Mouse (Mus musculus): ENCODE measurements at regions not wholly inside any gene's neighbourhood (a gene's known extent, or its start where the extent isn't known, plus 50 kb on each side); places are given as distances from the start of the nearest gene placed in this dataset.
"Not testable (repeated sequence)": the region's sequence is repeated elsewhere in the genome, so short reads cannot be mapped to it uniquely, and the experiment has no call there.

- H3K27ac ChIP-seq (ENCODE audit: insufficient read depth, low read depth, low read length): no peak overlapping the region
- H3K4me3 ChIP-seq (ENCODE audit: insufficient read depth, low read depth, low read length): no peak overlapping the region
- no peak for TF ChIP-seq POLR2A (IDR thresholded peaks at IDR 0.05; ENCODE audit: insufficient read depth, low read depth, low read length)
- TF ChIP-seq CTCF (IDR thresholded peaks at IDR 0.05; ENCODE audit: insufficient read depth, low read depth, low read length): no peak
- no peaks in the 10 kb centered on the region for H3K4me1 ChIP-seq (ENCODE audit: control insufficient read depth, insufficient read depth, low read length)
- WGBS: 70% methylated on average over 3 of the region's 3 CpGs
These were observed 137.4 kb upstream of the Thrb start for GRCm38 (mm10) chr14:17522696-17523095.

- Histone ChIP-seq H3K4me3 (ENCODE audit: insufficient read depth, low read depth, low read length) (no peak overlapping the region), H3K27ac (ENCODE audit: insufficient read depth, low read depth, low read length) (no peak overlapping the region), H3K4me1 (ENCODE audit: control insufficient read depth, insufficient read depth, low read length) (no peaks in the 10 kb centered on the region)
- TF ChIP-seq CTCF (IDR thresholded peaks at IDR 0.05; ENCODE audit: insufficient read depth, low read depth, low read length): no peak
- no peak for TF ChIP-seq POLR2A (IDR thresholded peaks at IDR 0.05; ENCODE audit: insufficient read depth, low read depth, low read length)
- WGBS: 92% methylated on average over 4 of the region's 4 CpGs
These were observed 136.1 kb upstream of the Thrb start for GRCm38 (mm10) chr14:17523916-17524315.

GRCm38 (mm10) chr14:17539322-17539721 is 120.7 kb upstream of the Thrb start:
- 49% methylated on average over 1 of the region's 1 CpGs for WGBS
- H3K27ac ChIP-seq (ENCODE audit: insufficient read depth, low read depth, low read length): no peak overlapping the region
- no peak overlapping the region for H3K4me3 ChIP-seq (ENCODE audit: insufficient read depth, low read depth, low read length)
- no peak for TF ChIP-seq POLR2A (IDR thresholded peaks at IDR 0.05; ENCODE audit: insufficient read depth, low read depth, low read length)
- TF ChIP-seq CTCF (IDR thresholded peaks at IDR 0.05; ENCODE audit: insufficient read depth, low read depth, low read length): no peak
- no peaks in the 10 kb centered on the region for H3K4me1 ChIP-seq (ENCODE audit: control insufficient read depth, insufficient read depth, low read length)

GRCm38 (mm10) chr14:17556458-17556857 is 103.6 kb upstream of the Thrb start:
- Histone ChIP-seq H3K4me1 (ENCODE audit: control insufficient read depth, insufficient read depth, low read length) (no peaks in the 10 kb centered on the region), H3K27ac (ENCODE audit: insufficient read depth, low read depth, low read length) (no peak overlapping the region), H3K4me3 (ENCODE audit: insufficient read depth, low read depth, low read length) (no peak overlapping the region)
- no peak for TF ChIP-seq POLR2A (IDR thresholded peaks at IDR 0.05; ENCODE audit: insufficient read depth, low read depth, low read length)
- TF ChIP-seq CTCF (IDR thresholded peaks at IDR 0.05; ENCODE audit: insufficient read depth, low read depth, low read length): no peak
- 100% methylated on average over 1 of the region's 1 CpGs for WGBS

- not testable (repeated sequence) for H3K4me1 ChIP-seq (ENCODE audit: control insufficient read depth, insufficient read depth, low read length); H3K27ac ChIP-seq (ENCODE audit: insufficient read depth, low read depth, low read length); H3K4me3 ChIP-seq (ENCODE audit: insufficient read depth, low read depth, low read length)
- WGBS: 53% methylated on average over 3 of the region's 3 CpGs
These were observed 100.1 kb upstream of the Thrb start for GRCm38 (mm10) chr14:17560001-17560400.

- WGBS: 30% methylated on average over 1 of the region's 1 CpGs
- Histone ChIP-seq H3K27ac (ENCODE audit: insufficient read depth, low read depth, low read length) (no peak overlapping the region), H3K4me1 (ENCODE audit: control insufficient read depth, insufficient read depth, low read length) (no peaks in the 10 kb centered on the region), H3K4me3 (ENCODE audit: insufficient read depth, low read depth, low read length) (no peak overlapping the region)
- TF ChIP-seq POLR2A (IDR thresholded peaks at IDR 0.05; ENCODE audit: insufficient read depth, low read depth, low read length) (no peak), CTCF (IDR thresholded peaks at IDR 0.05; ENCODE audit: insufficient read depth, low read depth, low read length) (no peak)
These were observed 92.1 kb upstream of the Thrb start for GRCm38 (mm10) chr14:17567927-17568326.

- Histone ChIP-seq H3K4me1 (ENCODE audit: control insufficient read depth, insufficient read depth, low read length) (no peaks in the 10 kb centered on the region), H3K27ac (ENCODE audit: insufficient read depth, low read depth, low read length) (no peak overlapping the region), H3K4me3 (ENCODE audit: insufficient read depth, low read depth, low read length) (no peak overlapping the region)
- 59% methylated on average over 2 of the region's 2 CpGs for WGBS
- TF ChIP-seq POLR2A (IDR thresholded peaks at IDR 0.05; ENCODE audit: insufficient read depth, low read depth, low read length) (no peak), CTCF (IDR thresholded peaks at IDR 0.05; ENCODE audit: insufficient read depth, low read depth, low read length) (no peak)
These were observed 90.9 kb upstream of the Thrb start for GRCm38 (mm10) chr14:17569087-17569636.

GRCm38 (mm10) chr14:17578776-17579175 is 81.3 kb upstream of the Thrb start:
- 79% methylated on average over 1 of the region's 1 CpGs for WGBS
- Histone ChIP-seq H3K27ac (ENCODE audit: insufficient read depth, low read depth, low read length) (no peak overlapping the region), H3K4me3 (ENCODE audit: insufficient read depth, low read depth, low read length) (no peak overlapping the region), H3K4me1 (ENCODE audit: control insufficient read depth, insufficient read depth, low read length) (no peaks in the 10 kb centered on the region)
- TF ChIP-seq CTCF (IDR thresholded peaks at IDR 0.05; ENCODE audit: insufficient read depth, low read depth, low read length): no peak
- TF ChIP-seq POLR2A (IDR thresholded peaks at IDR 0.05; ENCODE audit: insufficient read depth, low read depth, low read length): no peak

- Histone ChIP-seq H3K4me3 (ENCODE audit: insufficient read depth, low read depth, low read length) (no peak overlapping the region), H3K4me1 (ENCODE audit: control insufficient read depth, insufficient read depth, low read length) (no peaks in the 10 kb centered on the region), H3K27ac (ENCODE audit: insufficient read depth, low read depth, low read length) (no peak overlapping the region)
- TF ChIP-seq POLR2A (IDR thresholded peaks at IDR 0.05; ENCODE audit: insufficient read depth, low read depth, low read length) (no peak), CTCF (IDR thresholded peaks at IDR 0.05; ENCODE audit: insufficient read depth, low read depth, low read length) (no peak)
These were observed 70.5 kb upstream of the Thrb start for GRCm38 (mm10) chr14:17589595-17589994.

- WGBS: 69% methylated on average over 5 of the region's 5 CpGs
- Histone ChIP-seq H3K4me1 (ENCODE audit: control insufficient read depth, insufficient read depth, low read length) (no peaks in the 10 kb centered on the region), H3K27ac (ENCODE audit: insufficient read depth, low read depth, low read length) (no peak overlapping the region), H3K4me3 (ENCODE audit: insufficient read depth, low read depth, low read length) (no peak overlapping the region)
- TF ChIP-seq POLR2A (IDR thresholded peaks at IDR 0.05; ENCODE audit: insufficient read depth, low read depth, low read length) (no peak), CTCF (IDR thresholded peaks at IDR 0.05; ENCODE audit: insufficient read depth, low read depth, low read length) (no peak)
These were observed 60.5 kb upstream of the Thrb start for GRCm38 (mm10) chr14:17599553-17599952.
